Mouse (Mus musculus): ENCODE results near the gene Optn. TPM values are rescaled to one million over a fixed set of nuclear protein-coding genes. Genes with fewer than 3 reads are reported as not detected.
"Not testable (repeated sequence)": the region's sequence is repeated elsewhere in the genome, so short reads cannot be mapped to it uniquely, and the experiment has no call there.

Gene Optn
- total and polyA plus RNA-seq, 2 experiments, result 13.3 to 70.8 TPM

GRCm38 (mm10) chr2:5097786-5098445, 34.1 kb upstream of the Optn start:
- Histone ChIP-seq H3K79me2 (ENCODE audit: control insufficient read depth, insufficient read depth, low read length) (no peaks in the 10 kb centered on the region), H3K36me3 (ENCODE audit: control insufficient read depth, insufficient read depth, low read length) (no peaks in the 10 kb centered on the region), H3K27ac (replicated peaks; ENCODE audit: insufficient read depth, low read depth, low read length) (no peak overlapping the region), H3K4me3 (ENCODE audit: insufficient read depth, low read depth, low read length) (no peak overlapping the region), H3K4me1 (ENCODE audit: control insufficient read depth, insufficient read depth, low read length) (no peaks in the 10 kb centered on the region), H3K27me3 (ENCODE audit: control insufficient read depth, insufficient read depth, low read length) (no peaks in the 10 kb centered on the region), H3K9ac (ENCODE audit: low read depth, low read length) (no peak overlapping the region)
- WGBS, result 22% methylated on average over 20 of the region's 20 CpGs
- no peak for TF ChIP-seq CTCF (IDR thresholded peaks at IDR 0.05; ENCODE audit: low read depth, low read length)
- TF ChIP-seq POLR2A (IDR thresholded peaks at IDR 0.05; ENCODE audit: extremely low read depth, insufficient read depth, low read length), result no peak
- no peak for DNase-seq (ENCODE audit: extremely low read depth, low read depth, low spot score)

GRCm38 (mm10) chr2:5095316-5095715, 31.5 kb upstream of the Optn start:
- H3K27me3 ChIP-seq (ENCODE audit: control insufficient read depth, insufficient read depth, low read length), result no peaks in the 10 kb centered on the region
- H3K36me3 ChIP-seq (ENCODE audit: control insufficient read depth, insufficient read depth, low read length), result no peaks in the 10 kb centered on the region
- H3K27ac ChIP-seq (replicated peaks; ENCODE audit: insufficient read depth, low read depth, low read length), result no peak overlapping the region
- no peak overlapping the region for H3K9ac ChIP-seq (ENCODE audit: low read depth, low read length)
- H3K4me1 ChIP-seq (ENCODE audit: control insufficient read depth, insufficient read depth, low read length), result no peaks in the 10 kb centered on the region
- 26% methylated on average over 1 of the region's 1 CpGs for WGBS
- H3K4me3 ChIP-seq (ENCODE audit: insufficient read depth, low read depth, low read length), result no peak overlapping the region
- H3K79me2 ChIP-seq (ENCODE audit: control insufficient read depth, insufficient read depth, low read length), result no peaks in the 10 kb centered on the region
- no peak for DNase-seq (ENCODE audit: extremely low read depth, low read depth, low spot score)
- no peak for TF ChIP-seq CTCF (IDR thresholded peaks at IDR 0.05; ENCODE audit: low read depth, low read length)
- no peak for TF ChIP-seq POLR2A (IDR thresholded peaks at IDR 0.05; ENCODE audit: extremely low read depth, insufficient read depth, low read length)

GRCm38 (mm10) chr2:5094876-5095275, 31.0 kb upstream of the Optn start:
- Histone ChIP-seq H3K79me2 (ENCODE audit: control insufficient read depth, insufficient read depth, low read length) (no peaks in the 10 kb centered on the region), H3K9ac (ENCODE audit: low read depth, low read length) (no peak overlapping the region), H3K4me1 (ENCODE audit: control insufficient read depth, insufficient read depth, low read length) (no peaks in the 10 kb centered on the region), H3K36me3 (ENCODE audit: control insufficient read depth, insufficient read depth, low read length) (no peaks in the 10 kb centered on the region), H3K27ac (replicated peaks; ENCODE audit: insufficient read depth, low read depth, low read length) (no peak overlapping the region), H3K27me3 (ENCODE audit: control insufficient read depth, insufficient read depth, low read length) (no peaks in the 10 kb centered on the region), H3K4me3 (ENCODE audit: insufficient read depth, low read depth, low read length) (no peak overlapping the region)
- WGBS, result 90% methylated on average over 5 of the region's 5 CpGs
- DNase-seq (ENCODE audit: extremely low read depth, low read depth, low spot score), result no peak
- TF ChIP-seq POLR2A (IDR thresholded peaks at IDR 0.05; ENCODE audit: extremely low read depth, insufficient read depth, low read length) (no peak), CTCF (IDR thresholded peaks at IDR 0.05; ENCODE audit: low read depth, low read length) (no peak)

DNA sequence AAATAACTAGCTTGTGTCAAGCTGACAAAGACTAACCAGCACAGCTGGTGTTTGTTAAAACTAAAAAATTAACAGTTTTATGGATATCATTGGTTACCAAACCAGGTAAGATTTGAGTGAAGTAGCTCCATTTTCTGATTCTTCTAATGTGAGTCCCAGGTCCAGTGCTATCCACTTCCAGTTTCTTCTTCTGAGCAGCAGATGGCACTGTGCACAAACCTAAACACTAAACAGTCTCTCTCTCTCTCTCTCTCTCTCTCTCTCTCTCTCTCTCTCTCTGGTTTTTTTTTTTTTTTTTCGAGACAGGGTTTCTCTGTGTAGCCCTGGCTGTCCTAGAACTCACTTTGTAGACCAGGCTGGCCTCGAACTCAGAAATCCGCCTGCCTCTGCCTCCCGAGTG, 26.5 kb upstream of the Optn start:
- H3K36me3 ChIP-seq (ENCODE audit: control insufficient read depth, insufficient read depth, low read length); H3K4me3 ChIP-seq (ENCODE audit: insufficient read depth, low read depth, low read length); H3K4me1 ChIP-seq (ENCODE audit: control insufficient read depth, insufficient read depth, low read length); H3K79me2 ChIP-seq (ENCODE audit: control insufficient read depth, insufficient read depth, low read length); H3K27ac ChIP-seq (replicated peaks; ENCODE audit: insufficient read depth, low read depth, low read length); H3K9ac ChIP-seq (ENCODE audit: low read depth, low read length); H3K27me3 ChIP-seq (ENCODE audit: control insufficient read depth, insufficient read depth, low read length): not testable (repeated sequence)
- WGBS, result 67% methylated on average over 4 of the region's 4 CpGs
- peak; percentile 43 for DNase-seq (ENCODE audit: extremely low read depth, low read depth, low spot score)

- Histone ChIP-seq H3K9ac (ENCODE audit: low read depth, low read length) (no peak overlapping the region), H3K27ac (replicated peaks; ENCODE audit: insufficient read depth, low read depth, low read length) (no peak overlapping the region), H3K4me3 (ENCODE audit: insufficient read depth, low read depth, low read length) (no peak overlapping the region), H3K4me1 (ENCODE audit: control insufficient read depth, insufficient read depth, low read length) (no peaks in the 10 kb centered on the region), H3K79me2 (ENCODE audit: control insufficient read depth, insufficient read depth, low read length) (no peaks in the 10 kb centered on the region), H3K27me3 (ENCODE audit: control insufficient read depth, insufficient read depth, low read length) (no peaks in the 10 kb centered on the region), H3K36me3 (ENCODE audit: control insufficient read depth, insufficient read depth, low read length) (no peaks in the 10 kb centered on the region)
- TF ChIP-seq CTCF (IDR thresholded peaks at IDR 0.05; ENCODE audit: low read depth, low read length) (no peak), POLR2A (IDR thresholded peaks at IDR 0.05; ENCODE audit: extremely low read depth, insufficient read depth, low read length) (no peak)
- peak; percentile 71 for DNase-seq (ENCODE audit: extremely low read depth, low read depth, low spot score)
- 46% methylated on average over 3 of the region's 3 CpGs for WGBS
Observed at GRCm38 (mm10) chr2:5087667-5088066, 23.8 kb upstream of the Optn start.

GRCm38 (mm10) chr2:5083739-5084138, 19.9 kb upstream of the Optn start:
- TF ChIP-seq CTCF (IDR thresholded peaks at IDR 0.05; ENCODE audit: low read depth, low read length), result no peak
- TF ChIP-seq POLR2A (IDR thresholded peaks at IDR 0.05; ENCODE audit: extremely low read depth, insufficient read depth, low read length), result no peak
- H3K4me3 ChIP-seq (ENCODE audit: insufficient read depth, low read depth, low read length), result no peak overlapping the region
- no peak overlapping the region for H3K27ac ChIP-seq (replicated peaks; ENCODE audit: insufficient read depth, low read depth, low read length)
- no peaks in the 10 kb centered on the region for H3K4me1 ChIP-seq (ENCODE audit: control insufficient read depth, insufficient read depth, low read length)
- 94% methylated on average over 7 of the region's 7 CpGs for WGBS
- H3K27me3 ChIP-seq (ENCODE audit: control insufficient read depth, insufficient read depth, low read length), result no peaks in the 10 kb centered on the region
- H3K36me3 ChIP-seq (ENCODE audit: control insufficient read depth, insufficient read depth, low read length), result no peaks in the 10 kb centered on the region
- no peak for DNase-seq (ENCODE audit: extremely low read depth, low read depth, low spot score)
- H3K79me2 ChIP-seq (ENCODE audit: control insufficient read depth, insufficient read depth, low read length), result no peaks in the 10 kb centered on the region
- no peak overlapping the region for H3K9ac ChIP-seq (ENCODE audit: low read depth, low read length)
